Comparison of ENCODE assay signal across 8 mouse cellular contexts in genomic region chr3:127554723-127555122, GRCm38 (mm10). TPM values are rescaled to one million over a fixed set of nuclear protein-coding genes. Genes with fewer than 3 reads are reported as not detected.
DNase-seq lines count a peak whose midpoint lies in the region; ATAC-seq and TF ChIP-seq lines count a peak whose summit lies in the region.

No protein-coding gene starts in this region.

- H3K9me3 ChIP-seq in kidney, postnatal 0 days (replicated peaks; ENCODE audit: low read length): no peaks in the 10 kb centered on the region
- H3K9me3 ChIP-seq in neural tube, embryonic 12.5 days: no peaks in the 10 kb centered on the region

- H3K27ac ChIP-seq in kidney, postnatal 0 days: no peak overlapping the region
- H3K27ac ChIP-seq in neural tube, embryonic 12.5 days: no peak overlapping the region

- H3K27me3 ChIP-seq in kidney, postnatal 0 days (ENCODE audit: insufficient read depth, low read length): no peaks in the 10 kb centered on the region
- no peaks in the 10 kb centered on the region for H3K27me3 ChIP-seq in neural tube, embryonic 12.5 days (replicated peaks)

- ATAC-seq in kidney, postnatal 0 days (replicated peaks; ENCODE audit: low FRiP score, low read depth): no peak
- ATAC-seq in neural tube, embryonic 12.5 days (ENCODE audit: low FRiP score, low read depth): no peak

- no peak overlapping the region for H3K4me3 ChIP-seq in kidney, postnatal 0 days (replicated peaks; ENCODE audit: low read depth, low read length)
- no peak overlapping the region for H3K4me3 ChIP-seq in neural tube, embryonic 12.5 days

- H3K36me3 ChIP-seq in kidney, postnatal 0 days (ENCODE audit: insufficient read depth, low read length): no peaks in the 10 kb centered on the region
- H3K36me3 ChIP-seq in neural tube, embryonic 12.5 days: peaks cover 11% of the 10 kb centered on the region

- WGBS in kidney, postnatal 0 days: 44% methylated on average over 5 of the region's 5 CpGs
- 76% methylated on average over 5 of the region's 5 CpGs for WGBS in neural tube, embryonic 12.5 days

- no peaks in the 10 kb centered on the region for H3K4me1 ChIP-seq in kidney, postnatal 0 days (replicated peaks; ENCODE audit: insufficient read depth, low read length)
- H3K4me1 ChIP-seq in neural tube, embryonic 12.5 days: peaks cover 6% of the 10 kb centered on the region

- peak; percentile 51 for TF ChIP-seq CTCF in kidney, postnatal 0 days (IDR thresholded peaks at IDR 0.05; ENCODE audit: low read depth)

- no peak overlapping the region for H3K4me2 ChIP-seq in kidney, postnatal 0 days (ENCODE audit: low read length)
- peak overlapping the region; percentile 68 for H3K4me2 ChIP-seq in neural tube, embryonic 12.5 days (replicated peaks)

- DNase-seq in kidney, postnatal 0 days (ENCODE audit: low spot score): peak; percentile 60
- no peak for DNase-seq in kidney, postnatal 14 days
- peak; percentile 12 for DNase-seq in brain, adult 2 months (ENCODE audit: low read depth, low spot score)
- peak; percentile 18 for DNase-seq in induced T-regulatory cell, adult 2 months (ENCODE audit: low read depth)
- DNase-seq in right cerebral cortex, postnatal 10 days (ENCODE audit: low spot score in 2 of 2): no peak
- DNase-seq in layer of hippocampus, adult 8-10 months (ENCODE audit: low spot score in 2 of 2): no peak
- no peak for DNase-seq in spleen, postnatal 36 days (ENCODE audit: low spot score in 2 of 2)

- no peak overlapping the region for H3K9ac ChIP-seq in kidney, postnatal 0 days (ENCODE audit: low read depth, low read length)
- no peak overlapping the region for H3K9ac ChIP-seq in neural tube, embryonic 12.5 days

RNA-seq across cellular contexts. Expression of gene Zgrf1, which starts 1.4 kb away (rescaled TPM):
- polyA plus RNA-seq in kidney, postnatal 0 days (2015; fragmentation: Nextera tagmentation; extraction: Ambion mirVana): 2.3 and 3.2 TPM in 2 replicates
- 9.7 and 10.0 TPM in 2 replicates for polyA plus RNA-seq in neural tube, embryonic 12.5 days (2016; fragmentation: Nextera tagmentation; extraction: Ambion mirVana)
- 1 to 10 TPM; 2.4 to 4.0 (median 2.7) TPM for total RNA-seq in layer of hippocampus, adult 8-10 months (2022)

RNA-seq across cellular contexts. Expression of gene Larp7, which starts 1.6 kb away (rescaled TPM):
- 46.1 and 52.2 TPM in 2 replicates for polyA plus RNA-seq in kidney, postnatal 0 days (2015; fragmentation: Nextera tagmentation; extraction: Ambion mirVana)
- polyA plus RNA-seq in neural tube, embryonic 12.5 days (2016; fragmentation: Nextera tagmentation; extraction: Ambion mirVana): 46.4 and 47.2 TPM in 2 replicates
- total RNA-seq in layer of hippocampus, adult 8-10 months (2022): 10 to 100 TPM; 15.2 to 21.1 (median 18.0) TPM

RNA-seq across cellular contexts. Expression of gene Ank2, which starts 55.6 kb away (rescaled TPM):
- polyA plus RNA-seq in kidney, postnatal 0 days (2015; fragmentation: Nextera tagmentation; extraction: Ambion mirVana): 4.1 and 4.7 TPM in 2 replicates
- 95.2 and 106 TPM in 2 replicates for polyA plus RNA-seq in neural tube, embryonic 12.5 days (2016; fragmentation: Nextera tagmentation; extraction: Ambion mirVana)
- 100 to 1,000 TPM; 710 to 787 (median 750) TPM for total RNA-seq in layer of hippocampus, adult 8-10 months (2022)

Comparison
In these comparisons a context has a peak if more than half of its experiments do, and no peak if none do; other contexts are left out.
1. DNase-seq: peak in kidney, postnatal 0 days (single experiment), brain, adult 2 months (single experiment) and induced T-regulatory cell, adult 2 months (single experiment); none in kidney, postnatal 14 days (single experiment), right cerebral cortex, postnatal 10 days (0 of 2), layer of hippocampus, adult 8-10 months (0 of 2) and spleen, postnatal 36 days (0 of 2).
2. RNA of gene Ank2, which starts 55.6 kb away (polyA plus RNA-seq): 95.2 to 106 TPM in neural tube, embryonic 12.5 days; 4.1 to 4.7 TPM in kidney, postnatal 0 days; every median in the first group is over 10 times any median in the second.